Comparison of ENCODE assay signal across 8 mouse cellular contexts in genomic region chr2:59438479-59438935, GRCm38 (mm10). TPM values are rescaled to one million over a fixed set of nuclear protein-coding genes. Genes with fewer than 3 reads are reported as not detected.
DNase-seq lines count a peak whose midpoint lies in the region; ATAC-seq and TF ChIP-seq lines count a peak whose summit lies in the region.

No protein-coding gene starts in this region.

- peak overlapping the region; percentile 48 for H3K4me2 ChIP-seq in hindbrain, postnatal 0 days (ENCODE audit: low read depth, low read length)

- H3K27me3 ChIP-seq in hindbrain, postnatal 0 days (ENCODE audit: insufficient read depth, low read length): no peaks in the 10 kb centered on the region

- no peaks in the 10 kb centered on the region for H3K9me3 ChIP-seq in hindbrain, postnatal 0 days (ENCODE audit: low read length)

- no peak overlapping the region for H3K4me3 ChIP-seq in hindbrain, postnatal 0 days (ENCODE audit: low read length)

- WGBS in hindbrain, postnatal 0 days: 15% methylated on average over 10 of the region's 10 CpGs

- no peaks in the 10 kb centered on the region for H3K36me3 ChIP-seq in hindbrain, postnatal 0 days (ENCODE audit: insufficient read depth, low read length)

- DNase-seq in ovary, adult 18-20 months (ENCODE audit: low spot score): peak; percentile 61
- DNase-seq in ovary, postnatal 10 days (ENCODE audit: low spot score): no peak
- DNase-seq in cerebellum, postnatal 10 days: peak; percentile 75 to 85
- peak; percentile 58 to 65 for DNase-seq in frontal cortex, postnatal 14 days (ENCODE audit: low spot score in 2 of 2)
- DNase-seq in hindbrain, postnatal 0 days (ENCODE audit: low spot score): peak; percentile 93
- DNase-seq in left cerebral cortex, adult 11 months (ENCODE audit: low spot score): peak; percentile 69
- DNase-seq in lung, postnatal 4 days: peak; percentile 57 to 80
- peak; percentile 73 to 77 for DNase-seq in right cerebral cortex, adult 2 months (ENCODE audit: low spot score in 2 of 2)

- H3K27ac ChIP-seq in hindbrain, postnatal 0 days: no peak overlapping the region

- peak; percentile 82 for TF ChIP-seq CTCF in hindbrain, postnatal 0 days (IDR thresholded peaks at IDR 0.05; ENCODE audit: low read depth)

- H3K9ac ChIP-seq in hindbrain, postnatal 0 days (replicated peaks; ENCODE audit: low read length): no peak overlapping the region

- H3K4me1 ChIP-seq in hindbrain, postnatal 0 days (ENCODE audit: insufficient read depth, low read length): 0 out of 2 replicates have a peak, but pooled peaks cover 3% of the 10 kb centered on the region

- ATAC-seq in hindbrain, postnatal 0 days: peak; percentile 68

RNA-seq across cellular contexts. Expression of gene Dapl1, which starts 45.9 kb away (rescaled TPM):
- 6.8 TPM in 1 of 2 replicates, not detected in the other for total RNA-seq in hindbrain, postnatal 0 days (2014; rRNA removed)
- 5.6 and 5.9 TPM in 2 replicates for polyA plus RNA-seq in hindbrain, postnatal 0 days (2015; fragmentation: Nextera tagmentation; extraction: Ambion mirVana)
